Comparison of ENCODE assay signal across 8 mouse cellular contexts in genomic region chr13:12650020-12650876, GRCm38 (mm10).
DNase-seq lines count a peak whose midpoint lies in the region; ATAC-seq and TF ChIP-seq lines count a peak whose summit lies in the region.
"Not testable (repeated sequence)": the region's sequence is repeated elsewhere in the genome, so short reads cannot be mapped to it uniquely, and the experiment has no call there.

No protein-coding gene starts in this region.

- H3K79me2 ChIP-seq in C2C12 (ENCODE audit: control insufficient read depth, insufficient read depth) = not testable (repeated sequence)

- not testable (repeated sequence) for TF ChIP-seq CTCF in C2C12 (IDR thresholded peaks at IDR 0.05; ENCODE audit: control insufficient read depth, insufficient read depth, insufficient read length)

- peak overlapping the region; percentile 70 for H3ac ChIP-seq in C2C12 (ENCODE audit: control insufficient read depth, insufficient read length, low read depth)

- peak; percentile 89 for ATAC-seq in forebrain, embryonic 11.5 days (replicated peaks; ENCODE audit: low FRiP score)
- ATAC-seq in heart, embryonic 15.5 days (replicated peaks; ENCODE audit: insufficient number of reproducible peaks, insufficient read depth, low FRiP score, low read depth) = peak; percentile 86
- peak; percentile 80 for ATAC-seq in liver, embryonic 11.5 days (replicated peaks; ENCODE audit: low FRiP score)
- ATAC-seq in monocyte, adult 5-6 weeks (replicated peaks; ENCODE audit: insufficient number of reproducible peaks, low FRiP score, low TSS enrichment, poor library complexity, severe bottlenecking) = peak; percentile 75
- peak; percentile 90 for ATAC-seq in stomach, embryonic 14.5 days (ENCODE audit: insufficient number of reproducible peaks, insufficient read depth, low FRiP score, low read depth)

- not testable (repeated sequence) for H3K79me3 ChIP-seq in C2C12 (ENCODE audit: low read depth)

- not testable (repeated sequence) for H3K27ac ChIP-seq in forebrain, embryonic 11.5 days (ENCODE audit: low read depth, low read length); heart, embryonic 15.5 days; liver, embryonic 11.5 days (ENCODE audit: low read depth, low read length); stomach, embryonic 14.5 days (ENCODE audit: low read length)

- H3K27me3 ChIP-seq in C2C12 (ENCODE audit: control insufficient read depth, insufficient read depth, insufficient read length); forebrain, embryonic 11.5 days (ENCODE audit: control insufficient read depth, insufficient read depth, low read length); heart, embryonic 15.5 days; liver, embryonic 11.5 days (replicated peaks; ENCODE audit: control insufficient read depth, insufficient read depth, low read length); stomach, embryonic 14.5 days (ENCODE audit: control insufficient read depth, insufficient read depth, low read length): not testable (repeated sequence)

- DNase-seq in brain, embryonic 18.5 days (ENCODE audit: low read depth, low spot score) = peak; percentile 22
- DNase-seq in forebrain, embryonic 11.5 days (ENCODE audit: low spot score) = peak; percentile 76
- DNase-seq in kidney, postnatal 10 days = peak; percentile 88
- peak; percentile 45 for DNase-seq in liver, embryonic 11.5 days (ENCODE audit: low spot score)

- H3K4me1 ChIP-seq in forebrain, embryonic 11.5 days (replicated peaks; ENCODE audit: control insufficient read depth, insufficient read depth, low read length); heart, embryonic 15.5 days (replicated peaks); liver, embryonic 11.5 days (replicated peaks; ENCODE audit: control insufficient read depth, insufficient read depth, low read length); stomach, embryonic 14.5 days (ENCODE audit: control insufficient read depth, insufficient read depth, low read length): not testable (repeated sequence)

- peak overlapping the region; percentile 29 for H3K4me3 ChIP-seq in C2C12 (ENCODE audit: insufficient read depth, poor library complexity, severe bottlenecking)
- peak overlapping the region; percentile 35 for H3K4me3 ChIP-seq in forebrain, embryonic 11.5 days (ENCODE audit: low read depth, low read length)
- H3K4me3 ChIP-seq in heart, embryonic 15.5 days = peak overlapping the region; percentile 54
- H3K4me3 ChIP-seq in liver, embryonic 11.5 days (ENCODE audit: low read depth, low read length) = peak overlapping the region; percentile 35
- peak overlapping the region; percentile 29; the same call in 1 of the 2 replicates for H3K4me3 ChIP-seq in stomach, embryonic 14.5 days (ENCODE audit: low read depth, low read length)

- H3K9me3 ChIP-seq in forebrain, embryonic 11.5 days (ENCODE audit: control insufficient read depth, low read length); heart, embryonic 15.5 days (replicated peaks); liver, embryonic 11.5 days (ENCODE audit: control insufficient read depth, low read length); stomach, embryonic 14.5 days (ENCODE audit: control insufficient read depth, low read depth, low read length): not testable (repeated sequence)

- peak overlapping the region; percentile 43 for H3K4me2 ChIP-seq in forebrain, embryonic 11.5 days (ENCODE audit: low read depth, low read length, severe bottlenecking)
- H3K4me2 ChIP-seq in heart, embryonic 15.5 days = peak overlapping the region; percentile 65
- peak overlapping the region; percentile 56 for H3K4me2 ChIP-seq in liver, embryonic 11.5 days
- H3K4me2 ChIP-seq in stomach, embryonic 14.5 days (replicated peaks; ENCODE audit: low read depth, low read length) = peak overlapping the region; percentile 39

- H3K36me3 ChIP-seq in C2C12 (ENCODE audit: control insufficient read depth, insufficient read depth); forebrain, embryonic 11.5 days (ENCODE audit: control insufficient read depth, insufficient read depth, low read length); heart, embryonic 15.5 days; liver, embryonic 11.5 days (ENCODE audit: control insufficient read depth, insufficient read depth, low read length); stomach, embryonic 14.5 days (ENCODE audit: control insufficient read depth, insufficient read depth, low read length): not testable (repeated sequence)

- peak overlapping the region; percentile 52; the same call in 1 of the 2 replicates for H3K9ac ChIP-seq in forebrain, embryonic 11.5 days (ENCODE audit: low read length)
- H3K9ac ChIP-seq in heart, embryonic 15.5 days = peak overlapping the region; percentile 49; the same call in 1 of the 2 replicates
- H3K9ac ChIP-seq in liver, embryonic 11.5 days (ENCODE audit: low read depth, low read length); stomach, embryonic 14.5 days (replicated peaks; ENCODE audit: low read depth, low read length): not testable (repeated sequence)

- WGBS in forebrain, embryonic 11.5 days = under 1% methylated on average over 51 of the region's 79 CpGs
- 0% methylated on average over 60 of the region's 79 CpGs for WGBS in heart, embryonic 15.5 days
- WGBS in liver, embryonic 11.5 days = under 1% methylated on average over 57 of the region's 79 CpGs
- under 1% methylated on average over 52 of the region's 79 CpGs for WGBS in stomach, embryonic 14.5 days

Comparison
In these comparisons a context has a peak if more than half of its experiments do, and no peak if none do; other contexts are left out.
1. DNase-seq: peak in every context shown above with its lines; median percentile 88 in kidney, postnatal 10 days; 76 in forebrain, embryonic 11.5 days; 45 in liver, embryonic 11.5 days; 22 in brain, embryonic 18.5 days.